Mouse (Mus musculus): Measurements from ENCODE around the gene Hes2. TPM values are rescaled to one million over a fixed set of nuclear protein-coding genes. Genes with fewer than 3 reads are reported as not detected.

The Hes2 gene
- polyA plus RNA-seq, 1 experiment: not detected

GRCm38 (mm10) chr4:152173041-152173440 lies 14.4 kb downstream of the Hes2 start:
- Histone ChIP-seq H3K4me3 (ENCODE audit: insufficient read depth, low read length) (no peak overlapping the region), H3K4me1 (ENCODE audit: control insufficient read depth, insufficient read depth, low read length) (no peaks in the 10 kb centered on the region; the same call in 1 of the 2 replicates), H3K27ac (ENCODE audit: insufficient read depth, low read length) (no peak overlapping the region)
- TF ChIP-seq CTCF (IDR thresholded peaks at IDR 0.05; ENCODE audit: borderline replicate concordance, insufficient read depth, low read length) (peak; percentile 88), POLR2A (IDR thresholded peaks at IDR 0.05; ENCODE audit: low read depth, low read length) (no peak)

- H3K4me3 ChIP-seq (ENCODE audit: insufficient read depth, low read length): no peak overlapping the region
- H3K27ac ChIP-seq (ENCODE audit: insufficient read depth, low read length): no peak overlapping the region
- no peaks in the 10 kb centered on the region; the same call in 1 of the 2 replicates for H3K4me1 ChIP-seq (ENCODE audit: control insufficient read depth, insufficient read depth, low read length)
- TF ChIP-seq POLR2A (IDR thresholded peaks at IDR 0.05; ENCODE audit: low read depth, low read length): no peak
- TF ChIP-seq CTCF (IDR thresholded peaks at IDR 0.05; ENCODE audit: borderline replicate concordance, insufficient read depth, low read length): no peak
These were observed 15.3 kb downstream of the Hes2 start for GRCm38 (mm10) chr4:152173956-152174355.

GRCm38 (mm10) chr4:152176638-152177037 lies 18.0 kb downstream of the Hes2 start:
- H3K4me1 ChIP-seq (ENCODE audit: control insufficient read depth, insufficient read depth, low read length): peaks cover 6% of the 10 kb centered on the region; the same call in 1 of the 2 replicates
- H3K4me3 ChIP-seq (ENCODE audit: insufficient read depth, low read length): no peak overlapping the region
- no peak overlapping the region for H3K27ac ChIP-seq (ENCODE audit: insufficient read depth, low read length)
- no peak for TF ChIP-seq POLR2A (IDR thresholded peaks at IDR 0.05; ENCODE audit: low read depth, low read length)
- TF ChIP-seq CTCF (IDR thresholded peaks at IDR 0.05; ENCODE audit: borderline replicate concordance, insufficient read depth, low read length): no peak

- Histone ChIP-seq H3K4me3 (ENCODE audit: insufficient read depth, low read length) (peak overlapping the region; percentile 47), H3K4me1 (ENCODE audit: control insufficient read depth, insufficient read depth, low read length) (peaks cover 6% of the 10 kb centered on the region; the same call in 1 of the 2 replicates), H3K27ac (ENCODE audit: insufficient read depth, low read length) (no peak overlapping the region)
- TF ChIP-seq POLR2A (IDR thresholded peaks at IDR 0.05; ENCODE audit: low read depth, low read length) (no peak), CTCF (IDR thresholded peaks at IDR 0.05; ENCODE audit: borderline replicate concordance, insufficient read depth, low read length) (no peak)
These were observed 18.5 kb downstream of the Hes2 start for GRCm38 (mm10) chr4:152177174-152177536.

GRCm38 (mm10) chr4:152177537-152178343 lies 19.1 kb downstream of the Hes2 start, which contains the start of gene Acot7:
TSS of gene Acot7 (plus strand) at chr4:152178134.
- H3K4me1 ChIP-seq (ENCODE audit: control insufficient read depth, insufficient read depth, low read length): peaks cover 6% of the 10 kb centered on the region; the same call in 1 of the 2 replicates
- peak within 1 kb of the TSS; percentile 93 for H3K4me3 ChIP-seq (ENCODE audit: insufficient read depth, low read length)
- TF ChIP-seq CTCF (IDR thresholded peaks at IDR 0.05; ENCODE audit: borderline replicate concordance, insufficient read depth, low read length): no peak
- peak; percentile 58 for TF ChIP-seq POLR2A (IDR thresholded peaks at IDR 0.05; ENCODE audit: low read depth, low read length)
- peak within 1 kb of the TSS; percentile 50 for H3K27ac ChIP-seq (ENCODE audit: insufficient read depth, low read length)

GRCm38 (mm10) chr4:152178344-152178864 lies 19.7 kb downstream of the Hes2 start:
- H3K4me3 ChIP-seq (ENCODE audit: insufficient read depth, low read length): peak overlapping the region; percentile 93
- 0 out of 2 replicates have a peak overlapping the region, but pooled peaks have one; percentile 11 for H3K27ac ChIP-seq (ENCODE audit: insufficient read depth, low read length)
- TF ChIP-seq CTCF (IDR thresholded peaks at IDR 0.05; ENCODE audit: borderline replicate concordance, insufficient read depth, low read length) (no peak), POLR2A (IDR thresholded peaks at IDR 0.05; ENCODE audit: low read depth, low read length) (no peak)
- peaks cover 6% of the 10 kb centered on the region; the same call in 1 of the 2 replicates for H3K4me1 ChIP-seq (ENCODE audit: control insufficient read depth, insufficient read depth, low read length)

DNA sequence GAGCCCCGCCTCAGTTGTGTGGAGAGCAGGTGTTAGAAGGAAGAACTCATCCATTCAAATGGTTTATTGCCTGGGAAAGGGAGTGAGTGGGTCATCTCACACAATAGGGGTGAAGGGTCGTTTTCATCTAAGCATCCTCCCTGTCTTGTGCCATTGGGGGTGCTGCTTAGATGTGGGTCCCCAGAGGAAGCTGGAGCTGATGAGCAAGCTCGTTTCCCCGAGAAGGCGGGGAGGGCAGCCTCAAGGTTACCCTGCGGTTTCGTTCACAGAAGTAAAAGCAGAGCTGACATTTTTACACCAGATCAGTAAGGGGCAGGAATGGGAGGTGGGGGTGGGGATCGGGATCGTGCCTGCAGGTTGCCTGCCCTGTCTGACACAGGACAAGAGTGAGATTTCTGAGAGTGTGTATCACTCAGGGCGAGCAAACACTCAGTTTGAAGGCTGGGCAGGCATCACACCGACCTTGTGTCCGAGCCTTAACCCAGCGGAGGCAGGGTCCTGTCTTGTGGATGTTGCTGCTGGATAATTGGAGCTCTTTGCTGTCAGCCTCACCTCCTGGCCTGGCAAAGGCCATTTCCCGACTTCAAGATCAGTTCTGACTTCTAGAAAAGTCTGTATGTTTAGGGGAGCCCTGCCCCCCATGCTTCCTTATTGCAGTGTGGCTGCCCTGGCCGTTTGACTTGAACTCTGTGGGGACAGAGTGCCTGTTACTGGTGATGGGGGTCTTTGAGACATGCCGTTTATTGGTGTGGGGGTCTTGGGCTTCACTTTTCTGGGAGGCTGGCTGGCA lies 20.4 kb downstream of the Hes2 start:
- H3K27ac ChIP-seq (ENCODE audit: insufficient read depth, low read length): 0 out of 2 replicates have a peak overlapping the region, but pooled peaks have one; percentile 11
- no peak for TF ChIP-seq POLR2A (IDR thresholded peaks at IDR 0.05; ENCODE audit: low read depth, low read length)
- TF ChIP-seq CTCF (IDR thresholded peaks at IDR 0.05; ENCODE audit: borderline replicate concordance, insufficient read depth, low read length): no peak

GRCm38 (mm10) chr4:152179946-152180660 lies 21.4 kb downstream of the Hes2 start:
- Histone ChIP-seq H3K27ac (ENCODE audit: insufficient read depth, low read length) (no peak overlapping the region), H3K4me1 (ENCODE audit: control insufficient read depth, insufficient read depth, low read length) (peaks cover 6% of the 10 kb centered on the region; the same call in 1 of the 2 replicates), H3K4me3 (ENCODE audit: insufficient read depth, low read length) (no peak overlapping the region; the same call in 1 of the 2 replicates)
- TF ChIP-seq POLR2A (IDR thresholded peaks at IDR 0.05; ENCODE audit: low read depth, low read length) (no peak), CTCF (IDR thresholded peaks at IDR 0.05; ENCODE audit: borderline replicate concordance, insufficient read depth, low read length) (no peak)

More for the DNA sequence above, 20.4 kb downstream of the Hes2 start:
- peak overlapping the region; percentile 93 for H3K4me3 ChIP-seq (ENCODE audit: insufficient read depth, low read length)
- H3K4me1 ChIP-seq (ENCODE audit: control insufficient read depth, insufficient read depth, low read length): peaks cover 6% of the 10 kb centered on the region; the same call in 1 of the 2 replicates

DNA sequence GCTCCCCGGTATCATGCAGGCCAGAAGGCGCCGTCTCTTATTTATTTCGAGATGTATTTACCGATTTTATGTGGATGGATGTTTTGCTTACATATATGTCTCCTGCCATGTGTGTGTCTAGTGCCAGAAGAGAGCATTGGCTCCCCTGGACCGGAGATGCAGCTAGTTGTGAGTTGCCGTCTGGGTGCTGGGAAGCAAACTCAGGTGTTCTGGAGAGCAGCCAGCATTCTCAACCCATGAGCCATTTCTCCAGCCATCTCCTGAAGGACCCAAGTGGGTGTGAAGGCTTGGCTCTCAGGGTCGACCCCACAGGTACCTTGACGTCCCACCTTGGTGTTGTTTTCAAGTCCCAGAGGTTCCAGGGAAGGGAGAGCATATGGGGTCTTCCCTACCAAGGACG lies 23.5 kb downstream of the Hes2 start:
- Histone ChIP-seq H3K4me1 (ENCODE audit: control insufficient read depth, insufficient read depth, low read length) (peaks cover 6% of the 10 kb centered on the region; the same call in 1 of the 2 replicates), H3K27ac (ENCODE audit: insufficient read depth, low read length) (no peak overlapping the region), H3K4me3 (ENCODE audit: insufficient read depth, low read length) (no peak overlapping the region)
- TF ChIP-seq CTCF (IDR thresholded peaks at IDR 0.05; ENCODE audit: borderline replicate concordance, insufficient read depth, low read length) (no peak), POLR2A (IDR thresholded peaks at IDR 0.05; ENCODE audit: low read depth, low read length) (no peak)
